Mouse (Mus musculus) brain, embryonic 14.5 days (tissue): ENCODE data around the gene Dph2. TPM values are rescaled to one million over a fixed set of nuclear protein-coding genes. Genes with fewer than 3 reads are reported as not detected.

Experiments used
- DNase-seq: peaks from one replicate; pipeline ENCODE4 v3.0.0-alpha.2; 2011; ENCODE audit warnings: low read depth
- CTCF ChIP-seq: fragments of 200-500 bp; IDR thresholded peaks from 2 replicates; pipeline ENCODE4 v1.5.1; 2012; ENCODE audit warnings: inconsistent platforms, mild to moderate bottlenecking, moderate library complexity, borderline replicate concordance; ENCODE audit not compliant: insufficient read depth, insufficient read length; ENCODE audit errors: extremely low read depth
- POLR2A ChIP-seq: fragments of 200-500 bp; IDR thresholded peaks from 2 replicates; pipeline ENCODE4 v1.6.1; 2012; ENCODE audit warnings: mild to moderate bottlenecking, inconsistent platforms, borderline replicate concordance; ENCODE audit not compliant: poor library complexity, insufficient read depth, insufficient read length, severe bottlenecking; ENCODE audit errors: extremely low read depth
- polyA plus RNA-seq: library from polyadenylated mRNA; depleted of rRNA; stranded (reverse); fragments of >200 nt; gene quantifications from 2 replicates; pipeline ENCODE4 v1.2.3, GENCODE M21; 2012

Dph2 gene
- polyA plus RNA-seq, 1 experiment: 22.7 TPM

GRCm38 (mm10) chr4:117898111-117898510, 6.3 kb upstream of the Dph2 start:
- no peak for DNase-seq
- no peak for TF ChIP-seq POLR2A
- no peak for TF ChIP-seq CTCF

- TF ChIP-seq POLR2A (no peak), CTCF (no peak)
- DNase-seq: no peak
Measured at GRCm38 (mm10) chr4:117896031-117896430, 4.2 kb upstream of the Dph2 start.

GRCm38 (mm10) chr4:117895339-117895738, 3.5 kb upstream of the Dph2 start:
- DNase-seq: no peak

GRCm38 (mm10) chr4:117894601-117895000, 2.8 kb upstream of the Dph2 start:
- TF ChIP-seq CTCF: no peak
- TF ChIP-seq POLR2A: no peak

More at GRCm38 (mm10) chr4:117895339-117895738, 3.5 kb upstream of the Dph2 start:
- no peak for TF ChIP-seq POLR2A
- TF ChIP-seq CTCF: no peak

GRCm38 (mm10) chr4:117893376-117893775, 1.5 kb upstream of the Dph2 start:
- TF ChIP-seq CTCF: no peak
- TF ChIP-seq POLR2A: no peak
- no peak for DNase-seq

More at GRCm38 (mm10) chr4:117894601-117895000, 2.8 kb upstream of the Dph2 start:
- DNase-seq: no peak

- DNase-seq: no peak
- TF ChIP-seq CTCF: no peak
- no peak for TF ChIP-seq POLR2A
Measured at GRCm38 (mm10) chr4:117890750-117891149, 1.1 kb downstream of the Dph2 start.

- TF ChIP-seq CTCF (no peak), POLR2A (no peak)
- DNase-seq: no peak
Measured at GRCm38 (mm10) chr4:117890031-117890430, 1.8 kb downstream of the Dph2 start.

GRCm38 (mm10) chr4:117889471-117889870, 2.4 kb downstream of the Dph2 start:
- TF ChIP-seq CTCF (no peak), POLR2A (no peak)
- no peak for DNase-seq

GRCm38 (mm10) chr4:117887920-117888319, 3.9 kb downstream of the Dph2 start:
- no peak for DNase-seq
- no peak for TF ChIP-seq CTCF
- TF ChIP-seq POLR2A: no peak

- TF ChIP-seq CTCF: no peak
- peak; percentile 71 for TF ChIP-seq POLR2A
- DNase-seq: peak; percentile 97
Measured at GRCm38 (mm10) chr4:117887133-117887532, 4.7 kb downstream of the Dph2 start, which contains the start of gene Atp6v0b. Gene Atp6v0b, minus strand, starts transcription at chr4:117887333.

GRCm38 (mm10) chr4:117886644-117887043, 5.2 kb downstream of the Dph2 start:
- TF ChIP-seq CTCF: no peak
- TF ChIP-seq POLR2A: no peak
- DNase-seq: no peak

GRCm38 (mm10) chr4:117885994-117886393, 5.8 kb downstream of the Dph2 start:
- TF ChIP-seq CTCF (no peak), POLR2A (no peak)
- DNase-seq: no peak
